Comparison of ENCODE assay signal across 7 mouse cellular contexts in the genomic region with DNA sequence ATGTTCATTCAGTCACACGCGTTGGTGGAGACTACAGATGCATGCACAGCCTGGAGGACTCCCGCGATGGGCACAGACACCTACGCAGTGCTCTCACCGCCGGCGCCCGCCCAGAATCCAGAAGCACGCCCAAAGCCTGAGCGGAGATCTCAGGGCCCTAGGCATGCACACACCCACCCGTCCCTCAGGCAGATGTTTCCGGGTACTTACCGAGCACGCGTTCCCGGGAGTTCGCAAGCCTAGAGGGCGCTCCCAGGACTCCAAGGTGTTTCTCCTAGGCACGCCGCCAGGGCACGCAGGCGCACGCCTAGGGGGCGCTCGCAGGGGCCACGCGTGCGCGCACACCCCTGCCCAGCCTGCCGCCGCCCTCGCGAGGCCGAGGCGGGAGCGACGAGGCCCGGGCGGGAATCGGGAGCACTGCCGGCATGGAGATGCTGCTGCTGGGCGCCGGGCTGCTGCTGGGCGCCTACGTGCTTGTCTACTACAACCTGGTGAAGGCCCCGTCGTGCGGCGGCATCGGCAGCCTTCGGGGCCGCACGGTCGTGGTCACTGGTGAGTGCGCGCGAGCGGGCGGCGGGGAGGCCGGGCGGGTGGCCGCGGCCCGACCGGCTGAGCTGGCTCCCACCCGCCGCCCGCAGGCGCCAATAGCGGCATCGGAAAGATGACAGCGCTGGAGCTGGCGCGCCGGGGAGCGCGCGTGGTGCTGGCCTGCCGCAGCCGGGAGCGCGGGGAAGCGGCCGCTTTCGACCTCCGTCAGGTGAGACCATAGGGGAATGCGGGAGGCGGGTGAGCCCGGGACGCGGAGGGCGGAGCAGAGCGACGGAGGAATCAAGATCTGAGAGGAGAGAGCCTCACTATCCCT. TPM values are rescaled to one million over a fixed set of nuclear protein-coding genes. Genes with fewer than 3 reads are reported as not detected.
DNase-seq lines count a peak whose midpoint lies in the region; ATAC-seq and TF ChIP-seq lines count a peak whose summit lies in the region.

TSS of gene Dhrs13 (plus strand) at position 334 of the 862 bp plus-strand sequence.

- peak; percentile 90 for TF ChIP-seq EP300 in heart, adult 2 months (IDR thresholded peaks at IDR 0.05; ENCODE audit: insufficient read depth, low read depth, low read length)

- no peak; the same call in 1 of the 2 replicates for TF ChIP-seq CTCF in heart, adult 2 months (IDR thresholded peaks at IDR 0.05)

- H3K4me1 ChIP-seq in embryonic facial prominence, embryonic 12.5 days, result peaks cover 17% of the 10 kb centered on the region; the same call in 1 of the 2 replicates
- H3K4me1 ChIP-seq in heart, adult 2 months (ENCODE audit: control insufficient read depth, insufficient read depth, low read length), result peaks cover 7% of the 10 kb centered on the region
- H3K4me1 ChIP-seq in limb, embryonic 13.5 days, result peaks cover 32% of the 10 kb centered on the region
- H3K4me1 ChIP-seq in midbrain, embryonic 16.5 days (ENCODE audit: control insufficient read depth, insufficient read depth, low read length), result peaks cover 22% of the 10 kb centered on the region

- no peaks in the 10 kb centered on the region for H3K9me3 ChIP-seq in embryonic facial prominence, embryonic 12.5 days
- H3K9me3 ChIP-seq in limb, embryonic 13.5 days, result no peaks in the 10 kb centered on the region
- H3K9me3 ChIP-seq in midbrain, embryonic 16.5 days (replicated peaks; ENCODE audit: control insufficient read depth, low read length, poor library complexity, severe bottlenecking), result no peaks in the 10 kb centered on the region

- peak; percentile 97 for DNase-seq in adrenal gland, postnatal 25 days
- peak; percentile 94 to 96 for DNase-seq in heart, adult 2 months
- DNase-seq in kidney, adult 8-10 months, result peak; percentile 92 to 96
- DNase-seq in spleen, postnatal 10 days (ENCODE audit: low spot score in 2 of 2), result peak; percentile 91 to 93

- H3K27ac ChIP-seq in embryonic facial prominence, embryonic 12.5 days, result peak within 1 kb of the TSS; percentile 84
- H3K27ac ChIP-seq in heart, adult 2 months, result peak within 1 kb of the TSS; percentile 71
- peak within 1 kb of the TSS; percentile 90 for H3K27ac ChIP-seq in limb, embryonic 13.5 days
- H3K27ac ChIP-seq in midbrain, embryonic 16.5 days (ENCODE audit: low read length), result peak within 1 kb of the TSS; percentile 96

- H3K79me2 ChIP-seq in heart, adult 2 months (replicated peaks; ENCODE audit: control insufficient read depth, insufficient read depth, low read length), result no peaks in the 10 kb centered on the region

- peaks cover 37% of the 10 kb centered on the region for H3K36me3 ChIP-seq in embryonic facial prominence, embryonic 12.5 days
- H3K36me3 ChIP-seq in heart, adult 2 months (ENCODE audit: control insufficient read depth, insufficient read depth, low read length), result no peaks in the 10 kb centered on the region; the same call in 1 of the 2 replicates
- H3K36me3 ChIP-seq in limb, embryonic 13.5 days, result peaks cover 48% of the 10 kb centered on the region
- peaks cover 25% of the 10 kb centered on the region for H3K36me3 ChIP-seq in midbrain, embryonic 16.5 days (ENCODE audit: control insufficient read depth, insufficient read depth, low read length)

- H3K4me2 ChIP-seq in embryonic facial prominence, embryonic 12.5 days (replicated peaks), result peak within 1 kb of the TSS; percentile 56
- H3K4me2 ChIP-seq in limb, embryonic 13.5 days (replicated peaks), result peak within 1 kb of the TSS; percentile 84
- H3K4me2 ChIP-seq in midbrain, embryonic 16.5 days (ENCODE audit: low read length), result peak within 1 kb of the TSS; percentile 74

- peak within 1 kb of the TSS; percentile 51 for H3K4me3 ChIP-seq in embryonic facial prominence, embryonic 12.5 days
- peak within 1 kb of the TSS; percentile 58 for H3K4me3 ChIP-seq in heart, adult 2 months
- peak within 1 kb of the TSS; percentile 76 for H3K4me3 ChIP-seq in limb, embryonic 13.5 days
- peak within 1 kb of the TSS; percentile 61 for H3K4me3 ChIP-seq in midbrain, embryonic 16.5 days (ENCODE audit: low read depth, low read length)

- H3K27me3 ChIP-seq in embryonic facial prominence, embryonic 12.5 days, result no peaks in the 10 kb centered on the region
- no peaks in the 10 kb centered on the region for H3K27me3 ChIP-seq in heart, adult 2 months (ENCODE audit: control insufficient read depth, insufficient read depth, low read length)
- no peaks in the 10 kb centered on the region for H3K27me3 ChIP-seq in limb, embryonic 13.5 days
- H3K27me3 ChIP-seq in midbrain, embryonic 16.5 days (ENCODE audit: control insufficient read depth, insufficient read depth, low read depth, low read length), result no peaks in the 10 kb centered on the region

- H3K9ac ChIP-seq in embryonic facial prominence, embryonic 12.5 days, result peak within 1 kb of the TSS; percentile 54
- peak within 1 kb of the TSS; percentile 88 for H3K9ac ChIP-seq in heart, adult 2 months (ENCODE audit: low read depth, low read length)
- H3K9ac ChIP-seq in limb, embryonic 13.5 days, result peak within 1 kb of the TSS; percentile 85
- H3K9ac ChIP-seq in midbrain, embryonic 16.5 days (ENCODE audit: low read depth, low read length), result peak within 1 kb of the TSS; percentile 93

- intact Hi-C loops in heart, adult 2 months (cut with DNase I), result no loop called here

- ATAC-seq in embryonic facial prominence, embryonic 12.5 days (ENCODE audit: insufficient number of reproducible peaks, insufficient read depth, low FRiP score, low TSS enrichment), result peak; percentile 86
- peak; percentile 92 for ATAC-seq in limb, embryonic 13.5 days (ENCODE audit: low FRiP score, low read depth)
- ATAC-seq in midbrain, embryonic 16.5 days, result peak; percentile 90

- under 1% methylated on average over 92 of the region's 96 CpGs for WGBS in embryonic facial prominence, embryonic 12.5 days
- under 1% methylated on average over 96 of the region's 96 CpGs for WGBS in heart, adult 2 months
- WGBS in limb, embryonic 13.5 days, result under 1% methylated on average over 96 of the region's 96 CpGs
- WGBS in midbrain, embryonic 16.5 days, result under 1% methylated on average over 90 of the region's 96 CpGs

- no peak for TF ChIP-seq POLR2A in heart, adult 2 months (IDR thresholded peaks at IDR 0.05; ENCODE audit: insufficient read depth, low read depth, low read length)

RNA-seq across cellular contexts. Expression of gene Dhrs13, which starts in this region (rescaled TPM):
- total RNA-seq in adrenal gland, postnatal 25 days (2021), result 18.6 and 19.1 TPM in 2 replicates
- 20.3 and 21.9 TPM in 2 replicates for polyA plus RNA-seq in embryonic facial prominence, embryonic 12.5 days (2016; fragmentation: Nextera tagmentation; extraction: Ambion mirVana)
- 1 to 10 TPM; 4.0 to 4.8 TPM for total RNA-seq in heart, adult 2 months (2021)
- 3.5 and 4.7 TPM in 2 replicates for polyA plus RNA-seq in heart, adult 2 months (2012; rRNA removed)
- 20.1 and 21.1 TPM in 2 replicates for polyA plus RNA-seq in limb, embryonic 13.5 days (2015; fragmentation: Nextera tagmentation; extraction: Ambion mirVana)
- polyA plus RNA-seq in midbrain, embryonic 16.5 days (2015; fragmentation: Nextera tagmentation; extraction: Ambion mirVana), result 50.5 and 53.3 TPM in 2 replicates

Comparison
In these comparisons a context has a peak if more than half of its experiments do, and no peak if none do; other contexts are left out.
1. Peak in every context shown above with its lines: DNase-seq, ATAC-seq, H3K4me3 ChIP-seq and H3K27ac ChIP-seq.